Mouse (Mus musculus) intestine, embryonic 14.5 days (tissue): ENCODE results near the gene Mat2a. TPM values are rescaled to one million over a fixed set of nuclear protein-coding genes. Genes with fewer than 3 reads are reported as not detected.
A peak's percentile ranks its signal among the peaks of the same experiment; 100 is the strongest.

Source experiments
- ATAC-seq: fragments of 200-750 bp; cut with Nextera tagmentation; replicated peaks from 2 replicates; pipeline ENCODE4 v1.8.0; 2017; ENCODE audit warnings: low read depth, moderate number of reproducible peaks, moderate TSS enrichment, moderate library complexity; ENCODE audit not compliant: low FRiP score, low TSS enrichment
- DNase-seq: peaks from one replicate; pipeline ENCODE4 v3.0.0-alpha.2; 2018; ENCODE audit warnings: low spot score
- H3K27ac ChIP-seq: fragments of 300-500 bp; sonication (generic); 2 replicates; pipeline ENCODE4 v1.5.1; 2014; ENCODE audit warnings: low read depth, mild to moderate bottlenecking, control low read depth
- H3K27me3 ChIP-seq: fragments of 300-500 bp; sonication (generic); replicated peaks from 2 replicates; pipeline ENCODE4 v1.6.1; 2014; ENCODE audit warnings: low read length, control low read depth; ENCODE audit not compliant: control insufficient read depth, insufficient read depth
- H3K36me3 ChIP-seq: fragments of 300-500 bp; sonication (generic); 2 replicates; pipeline ENCODE4 v1.6.1; 2014; ENCODE audit warnings: low read length, control low read depth; ENCODE audit not compliant: control insufficient read depth, insufficient read depth
- H3K4me1 ChIP-seq: fragments of 300-500 bp; sonication (generic); replicated peaks from 2 replicates; pipeline ENCODE4 v1.6.1; 2014; ENCODE audit warnings: low read length, control low read depth, mixed read lengths; ENCODE audit not compliant: control insufficient read depth, insufficient read depth
- H3K4me2 ChIP-seq: fragments of 300-500 bp; sonication (generic); 2 replicates; pipeline ENCODE4 v1.6.1; 2014; ENCODE audit warnings: low read length
- H3K4me3 ChIP-seq: fragments of 300-500 bp; sonication (generic); 2 replicates; pipeline ENCODE4 v1.5.1; 2014; ENCODE audit warnings: low read depth, low read length, control low read depth, mixed read lengths
- H3K9ac ChIP-seq: fragments of 300-500 bp; sonication (generic); 2 replicates; pipeline ENCODE4 v1.6.1; 2014; ENCODE audit warnings: mild to moderate bottlenecking, low read length
- H3K9me3 ChIP-seq: fragments of 300-500 bp; sonication (generic); 2 replicates; pipeline ENCODE4 v1.6.1; 2016; ENCODE audit warnings: low read length, control low read depth; ENCODE audit not compliant: control insufficient read depth
- WGBS: fragments of 180-500 bp; shearing (Covaris S2); extraction: QIAGEN DNeasy Blood & Tissue Kit; methylation state at CpG from one replicate; pipeline ENCODE4 v1.1.7; 2014; 5-methylcytosine and 5-hydroxymethylcytosine counted together
- polyA plus RNA-seq: library from polyadenylated mRNA; unstranded; fragments of >200 nt; fragmentation: Nextera tagmentation; extraction: Ambion mirVana; gene quantifications from 2 replicates; pipeline ENCODE4 v1.2.1, GENCODE M21; 2014

Mat2a gene
- 378 and 409 TPM in 2 replicates for polyA plus RNA-seq

DNA sequence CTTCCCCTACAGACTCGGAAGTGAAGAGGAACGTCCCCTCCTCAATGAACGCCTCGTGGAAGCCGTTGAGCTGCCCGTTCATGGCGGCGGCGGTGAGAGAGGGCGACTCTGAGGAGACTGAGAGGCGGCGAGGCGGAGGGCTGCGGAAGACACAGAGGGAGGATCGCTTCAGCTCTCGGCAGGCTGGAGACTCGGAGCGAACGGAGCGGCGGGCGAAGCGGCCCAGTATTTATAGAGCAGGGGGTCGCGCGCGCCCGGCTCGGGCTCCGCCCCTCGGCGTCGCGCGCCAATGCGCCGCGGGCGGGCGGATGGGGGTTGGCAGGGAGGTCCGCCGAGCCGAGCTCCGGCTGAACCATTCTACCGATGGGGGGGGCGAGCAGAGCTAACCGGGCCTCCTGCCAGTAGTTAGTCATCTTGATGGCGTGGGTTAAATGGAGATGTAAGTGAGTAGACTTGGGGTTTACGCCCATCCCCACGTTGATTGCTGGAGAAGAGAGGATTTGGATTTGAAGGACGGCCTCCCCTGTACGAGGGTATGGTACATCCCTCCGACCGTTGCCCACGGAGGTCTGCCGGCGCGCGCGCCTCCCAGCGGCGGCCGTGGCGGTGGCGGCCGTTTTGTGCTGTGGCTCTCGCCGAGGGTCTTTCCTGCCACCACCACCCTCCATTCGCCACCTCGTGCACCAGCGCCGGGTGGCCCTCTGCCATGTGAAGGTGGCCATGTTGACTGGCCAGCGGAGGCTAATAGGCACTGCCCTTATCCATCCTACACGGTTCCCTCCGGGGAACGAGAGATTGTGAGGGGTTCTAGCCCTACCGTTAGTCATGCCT is at the start of gene Mat2a:
Gene Mat2a (minus strand): TSS at position 204 of the 831 bp plus-strand sequence.
- H3K36me3 ChIP-seq: peaks cover 38% of the 10 kb centered on the region
- no peaks in the 10 kb centered on the region for H3K9me3 ChIP-seq
- under 1% methylated on average over 63 of the region's 77 CpGs for WGBS
- H3K4me3 ChIP-seq: peak within 1 kb of the TSS; percentile 98
- peak within 1 kb of the TSS; percentile 100 for H3K9ac ChIP-seq
- H3K4me2 ChIP-seq: peak within 1 kb of the TSS; percentile 99
- ATAC-seq (peak; percentile 90), DNase-seq (peak; percentile 98)
- H3K27me3 ChIP-seq: no peaks in the 10 kb centered on the region
- peak within 1 kb of the TSS; percentile 99 for H3K27ac ChIP-seq
- peaks cover 25% of the 10 kb centered on the region for H3K4me1 ChIP-seq

DNA sequence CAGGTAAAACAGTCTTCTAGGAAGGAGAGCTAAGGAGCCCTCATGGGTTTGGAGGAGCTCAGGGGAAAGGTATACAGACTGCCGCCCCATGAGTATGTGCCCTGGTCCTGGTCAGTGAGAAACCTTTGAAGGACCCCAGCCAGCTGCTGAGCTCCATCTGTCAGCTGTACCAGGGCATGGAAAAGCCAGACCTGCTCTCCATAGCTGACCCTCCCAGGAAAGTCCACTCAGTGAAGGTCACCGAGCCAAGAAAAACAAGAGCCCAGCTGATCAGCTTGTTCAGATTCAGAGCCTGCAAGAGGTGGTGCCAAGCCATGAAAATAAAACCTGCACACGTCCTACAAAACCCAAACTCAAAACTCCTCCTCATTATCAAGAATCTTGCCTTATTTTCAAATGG is 49.5 kb upstream of the Mat2a start:
- H3K4me1 ChIP-seq: peaks cover 8% of the 10 kb centered on the region
- DNase-seq (no peak), ATAC-seq (no peak)
- no peak overlapping the region for H3K9ac ChIP-seq
- no peaks in the 10 kb centered on the region for H3K9me3 ChIP-seq
- no peak overlapping the region for H3K4me3 ChIP-seq
- WGBS: 48% methylated on average over 3 of the region's 3 CpGs
- H3K27me3 ChIP-seq: no peaks in the 10 kb centered on the region
- H3K36me3 ChIP-seq: no peaks in the 10 kb centered on the region
- H3K27ac ChIP-seq: no peak overlapping the region
- H3K4me2 ChIP-seq: no peak overlapping the region

DNA sequence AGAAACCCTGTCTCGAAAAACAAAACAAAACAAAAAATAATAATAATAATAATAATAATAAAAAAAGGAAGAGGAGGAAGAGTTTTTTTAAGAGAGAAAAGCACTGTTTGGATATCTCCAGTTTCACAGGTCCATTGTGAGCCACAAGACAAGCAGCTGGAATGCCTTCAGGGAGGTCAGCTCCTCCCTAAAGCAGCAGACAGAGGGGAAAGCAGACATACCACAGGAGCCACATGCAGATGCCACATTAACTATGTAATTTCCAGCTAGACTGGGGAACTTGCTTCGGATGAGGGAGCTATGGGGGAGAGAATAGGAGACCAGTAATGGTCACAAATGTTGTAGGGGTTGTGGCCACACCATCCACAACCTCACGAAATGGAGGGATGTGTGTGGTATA is 47.9 kb upstream of the Mat2a start:
- H3K27ac ChIP-seq: no peak overlapping the region
- no peaks in the 10 kb centered on the region for H3K9me3 ChIP-seq
- H3K9ac ChIP-seq: no peak overlapping the region
- H3K4me2 ChIP-seq: no peak overlapping the region
- no peak for ATAC-seq
- H3K27me3 ChIP-seq: no peaks in the 10 kb centered on the region
- H3K4me1 ChIP-seq: no peaks in the 10 kb centered on the region
- no peak for DNase-seq
- H3K36me3 ChIP-seq: no peaks in the 10 kb centered on the region
- 61% methylated on average over 3 of the region's 3 CpGs for WGBS
- no peak overlapping the region for H3K4me3 ChIP-seq

DNA sequence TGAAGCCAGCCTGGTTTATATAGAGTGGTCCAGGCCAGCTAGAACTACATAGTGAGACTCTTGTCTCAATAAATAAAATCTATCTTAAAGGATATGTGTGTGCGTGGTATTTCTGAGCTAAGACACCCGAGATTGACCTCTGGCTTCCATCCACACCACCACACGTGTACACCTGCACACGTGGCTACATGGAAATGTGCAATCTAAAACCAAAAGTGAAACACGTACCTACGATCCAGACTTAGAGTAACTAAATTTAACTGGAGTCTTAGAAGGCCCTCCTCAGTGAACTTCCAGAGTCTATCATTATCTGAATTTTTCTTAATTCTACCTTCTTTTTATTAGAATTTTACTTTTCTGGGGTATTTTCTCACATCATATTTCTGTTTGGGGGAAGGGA is 46.9 kb upstream of the Mat2a start:
- no peak overlapping the region for H3K4me3 ChIP-seq
- ATAC-seq: no peak
- no peaks in the 10 kb centered on the region for H3K9me3 ChIP-seq
- 90% methylated on average over 6 of the region's 6 CpGs for WGBS
- H3K27ac ChIP-seq: no peak overlapping the region
- H3K4me2 ChIP-seq: no peak overlapping the region
- H3K9ac ChIP-seq: no peak overlapping the region
- H3K27me3 ChIP-seq: no peaks in the 10 kb centered on the region
- no peak for DNase-seq
- H3K36me3 ChIP-seq: no peaks in the 10 kb centered on the region
- H3K4me1 ChIP-seq: no peaks in the 10 kb centered on the region

DNA sequence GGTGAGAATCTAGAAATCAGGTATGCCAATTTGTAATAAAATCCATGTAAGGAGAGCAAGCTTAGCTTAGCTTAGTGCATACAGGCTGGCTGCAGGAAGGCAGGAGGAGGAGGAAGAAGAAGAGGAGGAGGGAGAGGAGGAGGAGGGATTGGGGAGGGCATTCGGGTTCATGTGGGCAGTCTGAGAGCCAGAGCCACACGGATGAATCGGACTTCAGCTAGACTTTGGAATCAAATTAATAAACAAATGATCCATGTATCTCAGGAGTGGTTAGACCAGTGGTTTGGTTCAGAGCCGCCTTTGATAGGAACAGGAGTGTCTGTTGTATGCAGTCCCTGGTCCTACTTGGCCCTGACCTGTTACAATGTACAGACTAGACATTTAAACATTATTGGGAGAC is 45.5 kb upstream of the Mat2a start:
- no peak for ATAC-seq

DNA sequence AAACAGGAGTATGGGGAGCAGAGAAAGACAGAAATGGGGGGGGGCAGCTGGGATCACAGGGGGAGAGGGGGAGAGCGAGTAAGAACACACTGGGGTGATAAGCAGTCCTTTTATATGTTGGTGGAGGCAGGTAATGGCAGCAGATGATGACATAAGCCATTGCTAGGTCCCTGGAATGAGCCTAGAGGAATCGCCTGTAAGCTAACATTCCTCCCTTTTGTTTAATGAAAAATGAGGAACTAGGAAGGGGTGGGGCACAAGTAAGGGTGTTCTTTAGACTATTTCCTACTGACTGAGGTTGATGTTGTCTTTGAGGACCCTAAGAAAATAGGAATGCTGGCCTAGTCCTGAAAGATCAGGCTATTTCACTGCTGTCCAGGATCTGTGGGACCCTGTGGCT is 42.8 kb upstream of the Mat2a start:
- DNase-seq (no peak), ATAC-seq (no peak)
- no peaks in the 10 kb centered on the region for H3K27me3 ChIP-seq
- no peak overlapping the region for H3K27ac ChIP-seq
- H3K9me3 ChIP-seq: no peaks in the 10 kb centered on the region
- no peak overlapping the region for H3K4me2 ChIP-seq
- H3K9ac ChIP-seq: no peak overlapping the region
- no peak overlapping the region for H3K4me3 ChIP-seq
- H3K4me1 ChIP-seq: no peaks in the 10 kb centered on the region
- 43% methylated on average over 2 of the region's 2 CpGs for WGBS
- no peaks in the 10 kb centered on the region for H3K36me3 ChIP-seq

More for the DNA sequence above, 45.5 kb upstream of the Mat2a start:
- DNase-seq: no peak
- Histone ChIP-seq H3K4me2 (no peak overlapping the region), H3K27me3 (no peaks in the 10 kb centered on the region), H3K4me3 (no peak overlapping the region), H3K27ac (no peak overlapping the region), H3K36me3 (no peaks in the 10 kb centered on the region), H3K4me1 (no peaks in the 10 kb centered on the region), H3K9me3 (no peaks in the 10 kb centered on the region), H3K9ac (no peak overlapping the region)
- 55% methylated on average over 4 of the region's 4 CpGs for WGBS

DNA sequence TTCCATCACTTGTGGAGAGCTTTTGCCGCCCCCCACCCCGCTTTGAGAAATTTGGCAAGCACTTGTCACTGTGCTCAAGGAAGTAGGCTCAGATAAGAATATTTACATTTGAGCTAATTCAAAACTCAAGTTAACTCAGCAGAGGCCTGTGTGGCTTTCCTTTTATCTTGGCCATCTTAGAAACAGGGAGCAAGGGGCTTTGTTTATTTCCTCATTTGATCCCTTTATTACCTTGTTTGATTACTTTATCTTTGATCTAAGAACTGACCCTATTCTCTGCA is 41.0 kb upstream of the Mat2a start:
- DNase-seq (no peak), ATAC-seq (no peak)
- Histone ChIP-seq H3K4me1 (0 out of 2 replicates have a peak, but pooled peaks cover 5% of the 10 kb centered on the region), H3K36me3 (no peaks in the 10 kb centered on the region), H3K4me3 (no peak overlapping the region), H3K27me3 (no peaks in the 10 kb centered on the region), H3K9ac (no peak overlapping the region), H3K27ac (no peak overlapping the region), H3K4me2 (no peak overlapping the region), H3K9me3 (no peaks in the 10 kb centered on the region)
- 70% methylated on average over 2 of the region's 2 CpGs for WGBS

DNA sequence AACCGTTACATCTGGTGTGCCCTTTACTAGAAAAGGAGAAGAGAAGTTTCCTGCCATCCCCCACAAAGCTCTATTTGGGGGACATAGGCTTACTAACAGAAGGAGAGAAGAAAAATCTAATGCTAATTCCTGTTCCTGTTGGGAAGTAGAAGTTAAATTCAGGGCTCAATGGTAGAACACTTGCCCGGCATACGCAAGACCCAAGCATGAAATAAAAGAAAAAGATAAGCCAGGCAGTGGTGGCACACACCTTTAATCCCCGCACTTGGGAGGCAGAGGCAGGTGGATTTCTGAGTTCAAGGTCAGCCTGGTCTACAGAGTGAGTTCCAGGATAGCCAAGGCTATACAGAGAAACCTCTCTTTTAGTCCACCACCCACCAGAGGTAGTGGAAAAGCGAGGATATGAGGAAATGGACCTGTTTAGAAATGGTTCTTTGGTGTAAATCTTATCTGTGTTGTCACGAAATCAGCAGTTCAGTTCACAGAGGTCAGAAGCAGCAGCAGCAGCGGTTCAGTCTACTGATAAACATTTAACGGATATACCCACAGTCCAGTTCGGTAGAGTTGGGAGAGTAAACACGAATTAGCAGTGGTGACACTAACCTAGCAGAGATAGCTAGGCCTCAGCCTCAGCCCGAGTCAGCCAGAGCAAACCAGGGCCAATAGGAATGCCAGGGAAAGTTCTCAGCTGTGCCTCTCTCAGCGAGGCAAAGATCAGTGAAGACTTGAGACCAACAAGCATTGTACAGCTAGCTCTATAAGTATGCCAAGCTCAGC is 40.5 kb upstream of the Mat2a start:
- Histone ChIP-seq H3K4me1 (0 out of 2 replicates have a peak, but pooled peaks cover 5% of the 10 kb centered on the region), H3K9ac (no peak overlapping the region), H3K36me3 (no peaks in the 10 kb centered on the region), H3K27ac (no peak overlapping the region), H3K27me3 (no peaks in the 10 kb centered on the region), H3K9me3 (no peaks in the 10 kb centered on the region), H3K4me2 (no peak overlapping the region), H3K4me3 (no peak overlapping the region)
- 80% methylated on average over 12 of the region's 12 CpGs for WGBS
- ATAC-seq (no peak), DNase-seq (no peak)
